Mouse (Mus musculus): ENCODE results near the gene Tmeff2. TPM values are rescaled to one million over a fixed set of nuclear protein-coding genes. Genes with fewer than 3 reads are reported as not detected.

Gene Tmeff2
- polyA plus RNA-seq (2017; shearing (Covaris generic)) = not detected

GRCm38 (mm10) chr1:50900386-50900785 lies at the start of gene Tmeff2:
Tmeff2 (plus strand) TSS chr1:50900647.

Measured in effector memory CD4-positive, alpha-beta T cell, adult 5 months (primary cell).